Mouse (Mus musculus): ENCODE data around the gene Kcnmb2. TPM values are rescaled to one million over a fixed set of nuclear protein-coding genes. Genes with fewer than 3 reads are reported as not detected.

The Kcnmb2 gene
- polyA plus RNA-seq (2012; rRNA removed), result 1.3 and 1.9 TPM in 2 replicates

DNA sequence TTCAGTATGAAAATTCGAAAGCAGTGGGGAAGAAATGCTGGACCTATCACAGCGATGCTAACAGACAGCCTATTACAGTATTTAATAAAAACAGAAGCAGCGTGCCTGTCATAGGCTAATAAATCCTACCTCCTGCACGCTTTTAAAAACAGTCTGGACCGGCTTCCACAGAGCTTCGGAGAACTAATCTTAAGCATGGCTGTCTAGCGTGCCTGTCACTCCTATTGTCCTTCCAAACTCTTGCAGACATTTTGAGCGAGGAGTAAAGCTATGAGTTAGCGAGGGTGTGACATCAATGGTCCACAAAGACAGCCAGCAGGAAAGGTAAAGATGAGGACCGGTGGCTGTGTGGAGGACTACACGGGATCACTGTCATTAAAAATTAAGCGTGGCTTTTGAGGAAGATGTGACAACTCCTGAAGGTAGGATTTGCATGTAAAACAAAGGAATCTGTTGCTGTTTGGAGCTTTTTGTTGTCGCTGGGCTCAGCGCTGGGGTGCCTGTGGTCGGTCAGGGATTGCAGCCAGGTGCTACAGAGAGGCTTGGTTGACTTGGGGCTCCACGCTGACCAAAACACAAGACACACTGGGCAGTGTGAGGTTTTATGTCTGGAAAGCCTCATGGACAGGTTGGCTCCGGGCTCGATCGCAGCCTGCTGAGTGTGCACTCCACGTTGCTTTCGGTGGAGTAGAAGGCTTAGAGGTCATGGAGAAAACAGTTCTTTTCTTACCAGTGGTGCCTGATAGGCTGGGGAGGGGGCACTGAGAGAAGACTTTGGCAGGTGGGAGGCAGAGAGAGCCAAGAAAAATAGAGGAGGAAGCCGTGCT lies at the start of gene Kcnmb2:
Gene Kcnmb2 (plus strand): TSS at position 4 of the 827 bp plus-strand sequence.
- WGBS, result 1% methylated on average over 22 of the region's 22 CpGs
- no peak for TF ChIP-seq POLR2A (IDR thresholded peaks at IDR 0.05; ENCODE audit: borderline replicate concordance, insufficient read depth, low read length)
- TF ChIP-seq CTCF (IDR thresholded peaks at IDR 0.05; ENCODE audit: borderline replicate concordance, insufficient read depth, low read depth, low read length), result no peak
- peak; percentile 55 to 59 for DNase-seq
- Histone ChIP-seq H3K27me3 (ENCODE audit: control insufficient read depth, insufficient read depth, low read length) (no peaks in the 10 kb centered on the region), H3K4me1 (ENCODE audit: control insufficient read depth, insufficient read depth, low read length) (peaks cover 3% of the 10 kb centered on the region; the same call in 1 of the 2 replicates), H3K27ac (ENCODE audit: insufficient read depth, low read length) (no peak within 1 kb of the TSS), H3K4me3 (replicated peaks; ENCODE audit: insufficient read depth, low read depth, low read length) (peak within 1 kb of the TSS; percentile 58)

DNA sequence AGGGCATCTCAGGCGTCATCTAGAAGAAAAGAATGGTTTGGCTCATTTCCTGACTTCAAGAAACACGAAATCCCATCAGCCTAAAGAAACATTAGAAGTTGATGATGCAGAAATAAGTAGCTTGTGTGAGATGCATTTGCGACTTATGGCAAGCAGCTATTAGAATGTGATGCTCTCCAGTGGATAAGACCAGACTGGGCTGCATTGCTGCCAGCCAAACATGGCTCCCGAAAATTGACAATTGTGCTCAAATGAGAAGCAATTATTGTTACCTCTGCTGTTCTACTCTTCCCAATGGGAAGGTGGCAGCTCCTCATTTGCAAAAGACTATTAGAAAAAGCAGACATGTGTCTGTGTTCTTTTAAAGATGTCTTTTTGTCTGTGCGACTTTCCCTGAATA lies 38.8 kb upstream of the Kcnmb2 start:
- Histone ChIP-seq H3K27ac (ENCODE audit: insufficient read depth, low read length) (no peak overlapping the region), H3K27me3 (ENCODE audit: control insufficient read depth, insufficient read depth, low read length) (no peaks in the 10 kb centered on the region), H3K4me1 (ENCODE audit: control insufficient read depth, insufficient read depth, low read length) (no peaks in the 10 kb centered on the region), H3K4me3 (replicated peaks; ENCODE audit: insufficient read depth, low read depth, low read length) (no peak overlapping the region)
- TF ChIP-seq CTCF (IDR thresholded peaks at IDR 0.05; ENCODE audit: borderline replicate concordance, insufficient read depth, low read depth, low read length), result no peak
- TF ChIP-seq POLR2A (IDR thresholded peaks at IDR 0.05; ENCODE audit: borderline replicate concordance, insufficient read depth, low read length), result no peak
- WGBS, result 49% methylated on average over 5 of the region's 5 CpGs
- no peak for DNase-seq

DNA sequence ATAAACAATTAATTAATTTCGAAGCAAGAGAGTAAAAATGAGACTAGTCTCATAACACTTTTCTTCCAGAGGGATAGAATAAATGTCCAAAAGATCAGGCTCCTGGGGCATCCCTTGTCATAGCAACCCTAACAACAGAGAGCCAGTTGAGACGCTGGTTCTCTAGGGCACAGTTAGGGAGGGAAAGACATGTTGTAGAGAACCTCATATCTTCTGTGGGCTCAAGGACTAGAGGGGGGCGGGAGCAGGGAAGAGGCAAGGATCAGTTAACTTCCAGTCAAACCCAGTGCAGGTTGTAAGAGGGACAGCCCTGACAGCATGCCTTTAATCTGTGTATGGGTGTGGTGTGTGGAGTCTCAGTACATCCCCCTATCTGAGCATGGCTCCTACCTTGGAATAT lies 38.2 kb upstream of the Kcnmb2 start:
- Histone ChIP-seq H3K4me3 (replicated peaks; ENCODE audit: insufficient read depth, low read depth, low read length) (no peak overlapping the region), H3K4me1 (ENCODE audit: control insufficient read depth, insufficient read depth, low read length) (no peaks in the 10 kb centered on the region), H3K27me3 (ENCODE audit: control insufficient read depth, insufficient read depth, low read length) (no peaks in the 10 kb centered on the region), H3K27ac (ENCODE audit: insufficient read depth, low read length) (no peak overlapping the region)
- no peak for DNase-seq
- WGBS, result 74% methylated on average over 3 of the region's 3 CpGs
- TF ChIP-seq CTCF (IDR thresholded peaks at IDR 0.05; ENCODE audit: borderline replicate concordance, insufficient read depth, low read depth, low read length) (no peak), POLR2A (IDR thresholded peaks at IDR 0.05; ENCODE audit: borderline replicate concordance, insufficient read depth, low read length) (no peak)

DNA sequence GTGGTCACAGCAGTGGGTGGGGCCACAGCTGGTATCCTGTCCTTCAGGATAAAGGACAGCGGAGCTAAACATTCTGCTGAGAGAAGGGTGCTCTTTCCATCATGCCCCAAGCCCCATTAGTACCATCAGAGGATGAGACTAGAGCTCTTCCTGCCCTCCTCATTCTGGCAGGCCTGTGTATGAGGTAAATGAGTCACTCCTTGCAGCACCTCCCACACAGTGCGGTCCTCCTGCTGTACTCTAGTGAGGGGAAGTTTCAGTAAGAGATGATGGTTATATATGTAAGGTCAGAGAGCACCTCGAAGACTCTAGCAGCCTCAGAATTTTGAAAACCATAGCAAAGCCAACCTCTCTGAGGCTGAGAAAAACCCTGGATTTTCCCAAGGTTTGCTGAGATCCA lies 30.8 kb upstream of the Kcnmb2 start:
- H3K4me3 ChIP-seq (replicated peaks; ENCODE audit: insufficient read depth, low read depth, low read length), result no peak overlapping the region

DNA sequence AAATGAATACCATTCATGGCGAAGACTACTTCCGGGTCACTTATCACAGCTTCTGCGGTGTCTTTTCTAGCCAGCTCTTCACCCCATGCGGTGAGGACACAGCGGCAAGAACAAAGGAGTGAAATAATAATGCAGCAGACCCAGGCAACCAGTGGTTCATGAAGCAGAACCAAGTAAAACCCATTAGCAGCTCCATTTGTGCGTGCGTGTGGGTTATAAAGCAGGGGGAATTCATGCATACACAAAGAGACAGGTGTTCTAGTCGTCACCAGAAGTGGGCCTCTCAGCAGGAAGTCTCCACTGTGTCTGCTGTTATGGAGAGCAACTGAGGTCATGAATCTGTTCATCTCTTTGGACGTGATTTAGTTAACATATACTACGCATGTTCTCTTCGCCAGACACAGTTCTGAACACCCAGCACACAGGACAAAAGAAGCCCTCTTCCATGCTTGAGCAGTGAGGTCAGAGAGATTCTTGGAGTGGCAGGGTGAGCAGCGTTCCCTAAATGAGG lies 19.6 kb upstream of the Kcnmb2 start:
- Histone ChIP-seq H3K27ac (ENCODE audit: insufficient read depth, low read length) (no peak overlapping the region), H3K4me3 (replicated peaks; ENCODE audit: insufficient read depth, low read depth, low read length) (no peak overlapping the region), H3K4me1 (ENCODE audit: control insufficient read depth, insufficient read depth, low read length) (no peaks in the 10 kb centered on the region; the same call in 1 of the 2 replicates), H3K27me3 (ENCODE audit: control insufficient read depth, insufficient read depth, low read length) (no peaks in the 10 kb centered on the region)
- DNase-seq, result no peak
- TF ChIP-seq CTCF (IDR thresholded peaks at IDR 0.05; ENCODE audit: borderline replicate concordance, insufficient read depth, low read depth, low read length), result no peak
- TF ChIP-seq POLR2A (IDR thresholded peaks at IDR 0.05; ENCODE audit: borderline replicate concordance, insufficient read depth, low read length), result no peak
- 24% methylated on average over 12 of the region's 12 CpGs for WGBS

More for the DNA sequence above, 30.8 kb upstream of the Kcnmb2 start:
- Histone ChIP-seq H3K4me1 (ENCODE audit: control insufficient read depth, insufficient read depth, low read length) (no peaks in the 10 kb centered on the region), H3K27me3 (ENCODE audit: control insufficient read depth, insufficient read depth, low read length) (no peaks in the 10 kb centered on the region), H3K27ac (ENCODE audit: insufficient read depth, low read length) (no peak overlapping the region)
- TF ChIP-seq CTCF (IDR thresholded peaks at IDR 0.05; ENCODE audit: borderline replicate concordance, insufficient read depth, low read depth, low read length) (no peak), POLR2A (IDR thresholded peaks at IDR 0.05; ENCODE audit: borderline replicate concordance, insufficient read depth, low read length) (no peak)
- 87% methylated on average over 3 of the region's 3 CpGs for WGBS
- DNase-seq, result no peak

DNA sequence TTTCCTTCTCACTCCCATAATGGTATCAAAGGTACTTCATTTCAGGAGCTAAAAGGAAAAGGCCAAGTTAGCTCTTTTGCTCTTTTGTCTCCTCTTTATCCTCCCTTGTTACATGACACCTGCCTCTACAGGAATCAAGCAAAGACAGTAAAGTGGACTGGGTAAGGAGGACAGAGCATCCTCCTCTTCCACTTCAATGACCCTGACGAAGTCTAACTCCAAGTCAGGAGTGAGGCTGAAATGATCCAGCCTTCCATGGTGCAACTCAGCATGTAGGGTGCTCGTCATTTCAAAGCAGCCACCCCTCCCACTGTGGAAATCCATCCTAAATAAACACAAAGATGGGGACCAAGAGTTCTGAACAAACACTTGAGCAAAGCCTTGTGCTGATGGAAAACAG lies 9.7 kb upstream of the Kcnmb2 start:
- H3K4me1 ChIP-seq (ENCODE audit: control insufficient read depth, insufficient read depth, low read length), result no peaks in the 10 kb centered on the region
- no peak overlapping the region for H3K27ac ChIP-seq (ENCODE audit: insufficient read depth, low read length)
- H3K27me3 ChIP-seq (ENCODE audit: control insufficient read depth, insufficient read depth, low read length), result no peaks in the 10 kb centered on the region
- H3K4me3 ChIP-seq (replicated peaks; ENCODE audit: insufficient read depth, low read depth, low read length), result no peak overlapping the region
- no peak for TF ChIP-seq POLR2A (IDR thresholded peaks at IDR 0.05; ENCODE audit: borderline replicate concordance, insufficient read depth, low read length)
- TF ChIP-seq CTCF (IDR thresholded peaks at IDR 0.05; ENCODE audit: borderline replicate concordance, insufficient read depth, low read depth, low read length), result no peak
- 61% methylated on average over 2 of the region's 2 CpGs for WGBS
- no peak for DNase-seq

DNA sequence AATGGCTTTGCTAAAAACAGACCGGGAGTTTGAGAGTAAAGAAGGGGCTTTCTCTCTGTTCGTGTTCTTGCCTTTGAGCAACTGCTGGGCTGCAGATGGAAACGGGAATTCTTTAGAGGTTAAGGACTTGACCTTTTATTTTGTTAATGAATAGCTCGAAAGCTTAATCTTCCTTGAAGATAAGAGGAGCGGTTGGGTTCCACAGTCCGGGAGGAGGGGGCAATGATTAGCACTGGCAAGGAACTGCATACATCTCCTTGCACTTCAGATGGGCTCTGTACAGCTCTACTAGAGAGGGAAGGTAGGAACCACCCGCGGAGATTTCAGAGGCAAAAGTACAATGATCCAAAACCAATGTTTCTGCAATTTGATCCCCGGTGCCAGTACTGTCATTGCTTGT lies 1.2 kb downstream of the Kcnmb2 start:
- Histone ChIP-seq H3K4me1 (ENCODE audit: control insufficient read depth, insufficient read depth, low read length) (peaks cover 3% of the 10 kb centered on the region; the same call in 1 of the 2 replicates), H3K27ac (ENCODE audit: insufficient read depth, low read length) (no peak overlapping the region), H3K4me3 (replicated peaks; ENCODE audit: insufficient read depth, low read depth, low read length) (peak overlapping the region; percentile 41), H3K27me3 (ENCODE audit: control insufficient read depth, insufficient read depth, low read length) (no peaks in the 10 kb centered on the region)
- DNase-seq, result peak; percentile 10 to 18
- 11% methylated on average over 9 of the region's 9 CpGs for WGBS
- TF ChIP-seq POLR2A (IDR thresholded peaks at IDR 0.05; ENCODE audit: borderline replicate concordance, insufficient read depth, low read length), result no peak
- TF ChIP-seq CTCF (IDR thresholded peaks at IDR 0.05; ENCODE audit: borderline replicate concordance, insufficient read depth, low read depth, low read length), result no peak

DNA sequence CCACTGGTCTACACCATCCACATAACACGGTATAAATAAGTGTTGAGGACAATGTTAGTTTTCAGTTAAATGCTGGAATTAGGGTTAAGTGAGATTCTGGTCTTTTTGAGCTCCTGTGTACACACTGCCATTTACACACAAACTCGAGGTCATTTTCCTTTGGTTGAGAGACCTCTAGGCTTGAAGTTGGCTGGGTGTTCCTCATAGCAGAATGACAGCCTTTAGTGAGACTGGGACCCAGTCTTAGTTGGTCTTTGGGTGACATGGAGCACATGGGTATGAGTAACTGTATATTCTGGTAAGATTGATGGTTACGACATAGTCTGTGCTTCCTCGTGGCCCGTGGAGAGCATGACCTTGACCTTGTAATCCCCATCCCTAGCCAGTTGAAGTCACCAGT lies 1.8 kb downstream of the Kcnmb2 start:
- DNase-seq, result no peak
- TF ChIP-seq POLR2A (IDR thresholded peaks at IDR 0.05; ENCODE audit: borderline replicate concordance, insufficient read depth, low read length) (no peak), CTCF (IDR thresholded peaks at IDR 0.05; ENCODE audit: borderline replicate concordance, insufficient read depth, low read depth, low read length) (no peak)
- Histone ChIP-seq H3K4me3 (replicated peaks; ENCODE audit: insufficient read depth, low read depth, low read length) (no peak overlapping the region), H3K27ac (ENCODE audit: insufficient read depth, low read length) (no peak overlapping the region), H3K27me3 (ENCODE audit: control insufficient read depth, insufficient read depth, low read length) (no peaks in the 10 kb centered on the region), H3K4me1 (ENCODE audit: control insufficient read depth, insufficient read depth, low read length) (peaks cover 3% of the 10 kb centered on the region; the same call in 1 of the 2 replicates)
- 83% methylated on average over 5 of the region's 5 CpGs for WGBS

Data from cerebellum, adult 2 months (tissue).